Mouse (Mus musculus): ENCODE results near the gene Nat8f3. TPM values are rescaled to one million over a fixed set of nuclear protein-coding genes. Genes with fewer than 3 reads are reported as not detected.
"Not testable (repeated sequence)": the region's sequence is repeated elsewhere in the genome, so short reads cannot be mapped to it uniquely, and the experiment has no call there.

The Nat8f3 gene
- 1 to 10 TPM; 3.3 to 4.1 TPM for total RNA-seq (2021)
- long read RNA-seq, experiment 1, partial matches to known transcripts = 0 of 2 reads
- long read RNA-seq, experiment 1, other reads (novel, unspliced or antisense) = 2 of 2 reads
- long read RNA-seq, experiment 2, partial matches to known transcripts = 0 of 2 reads
- long read RNA-seq, experiment 2, other reads (novel, unspliced or antisense) = 2 of 2 reads

DNA sequence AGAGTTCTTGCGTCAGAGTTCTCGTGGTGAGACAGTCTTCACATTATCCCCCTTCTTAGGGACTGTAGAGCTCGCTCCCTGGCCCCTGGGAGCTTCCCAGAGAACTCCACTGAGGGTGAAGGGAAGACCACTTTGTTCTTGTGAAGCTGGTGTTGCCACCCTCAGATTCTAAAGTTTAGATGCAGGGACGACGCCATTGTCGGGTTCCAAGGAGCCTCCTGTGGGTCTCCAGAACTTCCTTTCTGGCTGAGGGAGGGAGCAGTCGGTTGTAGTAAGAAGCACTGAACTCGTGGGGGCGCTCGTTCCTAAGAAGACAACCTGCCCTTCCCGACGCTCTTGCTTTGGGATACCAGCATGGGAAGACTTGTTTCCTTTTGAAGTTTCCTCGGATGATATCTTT, at the start of gene Nat8f3:
Nat8f3 (minus strand) TSS at position 223 of the 400 bp plus-strand sequence.
- DNase-seq (ENCODE audit: low spot score in 2 of 2) = peak; percentile 7 to 22

DNA sequence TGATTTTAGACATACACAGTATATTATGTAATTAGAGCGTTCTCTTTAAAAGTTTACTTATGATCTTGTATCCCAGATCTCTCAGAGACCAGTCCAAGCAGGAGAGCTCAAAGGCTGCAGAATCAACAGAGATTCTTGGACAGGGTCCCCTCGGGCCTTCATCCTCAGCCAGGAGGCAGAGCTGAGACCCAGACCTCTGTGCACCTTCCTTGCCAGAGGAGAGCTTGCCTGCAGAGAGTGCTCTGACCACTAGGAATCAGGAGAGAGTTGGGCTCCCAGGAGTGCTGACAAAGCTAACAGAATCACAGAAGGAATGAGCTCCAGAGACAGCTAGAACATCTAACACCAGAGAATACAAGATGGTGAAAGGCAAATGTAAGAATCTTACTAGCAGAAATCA, 47.8 kb upstream of the Nat8f3 start:
- DNase-seq (ENCODE audit: low spot score in 2 of 2) = no peak

DNA sequence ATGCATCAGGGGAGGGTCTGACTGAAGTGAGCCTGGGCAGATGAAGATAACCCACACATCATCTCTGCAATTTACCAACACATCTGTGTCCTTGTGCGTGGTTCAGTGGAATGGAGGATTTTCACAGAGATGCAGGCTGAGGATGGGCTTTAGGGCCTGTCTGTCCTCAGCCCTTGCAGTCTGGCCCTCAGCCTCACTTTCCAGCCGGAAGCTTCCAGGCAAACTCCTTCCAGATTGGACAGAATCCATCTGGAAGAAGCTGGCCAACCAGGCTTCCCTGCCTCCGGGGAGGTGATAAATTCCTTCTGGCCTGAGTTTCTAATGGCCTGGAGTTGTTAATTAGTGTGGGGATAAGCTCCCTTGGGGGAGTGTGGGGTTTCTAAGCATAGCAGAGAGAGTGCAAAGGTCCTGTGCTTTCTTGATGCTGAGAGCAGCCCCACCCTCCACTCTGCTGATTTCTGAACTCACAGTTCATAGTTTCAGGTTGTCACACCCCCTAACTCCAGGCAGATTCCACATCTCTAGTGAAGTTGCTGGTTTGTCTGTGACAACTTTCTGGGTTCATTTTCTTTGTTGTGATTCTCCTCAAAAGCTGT, 45.5 kb upstream of the Nat8f3 start:
- not testable (repeated sequence) for DNase-seq (ENCODE audit: low spot score in 2 of 2)

DNA sequence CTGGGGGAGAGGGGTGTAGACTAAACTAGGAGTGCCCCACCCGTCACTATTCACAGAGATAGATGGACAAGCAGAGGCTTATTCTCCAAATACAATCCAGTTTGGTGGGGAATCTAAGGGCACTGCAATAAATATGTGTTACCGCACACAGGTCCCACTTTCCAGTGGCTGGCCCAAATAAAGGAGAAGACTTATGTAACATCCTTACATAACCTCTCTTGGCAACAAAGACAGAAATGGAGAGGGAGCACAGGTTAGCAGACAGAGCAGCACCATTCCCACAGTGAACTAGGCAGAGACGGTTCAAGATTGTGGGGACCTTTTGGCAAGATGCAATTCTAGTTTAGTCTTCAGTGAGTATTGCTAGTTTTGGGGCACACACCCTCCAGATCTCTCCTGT, 45.0 kb upstream of the Nat8f3 start:
- not testable (repeated sequence) for DNase-seq (ENCODE audit: low spot score in 2 of 2)

DNA sequence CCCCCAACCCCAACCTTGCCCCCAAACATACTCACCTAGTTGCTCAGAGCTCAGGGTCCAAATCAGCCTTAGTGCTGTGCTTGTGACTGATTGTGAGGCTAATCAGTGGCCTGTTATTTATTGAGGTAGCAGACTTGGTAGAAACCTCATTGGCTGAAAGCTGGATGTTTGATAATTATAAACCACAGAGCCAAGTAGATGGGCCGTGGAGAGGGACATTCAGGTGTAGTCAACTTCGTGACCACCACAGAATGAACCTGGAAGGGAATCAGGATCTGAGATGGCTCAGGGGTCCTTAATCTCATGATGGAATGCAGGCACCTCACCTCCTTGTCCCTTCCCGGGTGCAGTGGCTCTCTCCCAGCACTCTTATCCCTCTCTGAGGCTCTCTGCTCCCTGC, 44.2 kb upstream of the Nat8f3 start:
- not testable (repeated sequence) for DNase-seq (ENCODE audit: low spot score in 2 of 2)

DNA sequence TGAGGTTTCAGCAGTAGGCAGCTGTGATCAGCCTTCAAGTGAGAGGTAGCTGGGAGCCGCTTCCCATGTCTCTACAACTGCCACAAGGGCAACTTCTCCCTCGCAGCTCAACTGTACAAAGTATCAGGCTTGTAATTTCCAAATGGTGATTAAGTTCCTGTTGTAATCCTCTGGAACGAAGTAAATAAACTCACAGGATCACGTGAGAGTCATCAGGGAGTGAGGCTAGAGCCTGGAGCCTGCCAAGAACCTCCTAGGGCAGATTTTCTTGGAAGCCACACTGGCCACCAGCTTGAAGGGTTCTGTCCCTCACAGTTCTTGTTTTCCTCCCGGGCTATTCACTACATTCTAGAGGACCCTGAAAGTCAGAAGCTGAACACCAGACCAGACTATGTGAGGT, 37.6 kb upstream of the Nat8f3 start:
- DNase-seq (ENCODE audit: low spot score in 2 of 2) = not testable (repeated sequence)

DNA sequence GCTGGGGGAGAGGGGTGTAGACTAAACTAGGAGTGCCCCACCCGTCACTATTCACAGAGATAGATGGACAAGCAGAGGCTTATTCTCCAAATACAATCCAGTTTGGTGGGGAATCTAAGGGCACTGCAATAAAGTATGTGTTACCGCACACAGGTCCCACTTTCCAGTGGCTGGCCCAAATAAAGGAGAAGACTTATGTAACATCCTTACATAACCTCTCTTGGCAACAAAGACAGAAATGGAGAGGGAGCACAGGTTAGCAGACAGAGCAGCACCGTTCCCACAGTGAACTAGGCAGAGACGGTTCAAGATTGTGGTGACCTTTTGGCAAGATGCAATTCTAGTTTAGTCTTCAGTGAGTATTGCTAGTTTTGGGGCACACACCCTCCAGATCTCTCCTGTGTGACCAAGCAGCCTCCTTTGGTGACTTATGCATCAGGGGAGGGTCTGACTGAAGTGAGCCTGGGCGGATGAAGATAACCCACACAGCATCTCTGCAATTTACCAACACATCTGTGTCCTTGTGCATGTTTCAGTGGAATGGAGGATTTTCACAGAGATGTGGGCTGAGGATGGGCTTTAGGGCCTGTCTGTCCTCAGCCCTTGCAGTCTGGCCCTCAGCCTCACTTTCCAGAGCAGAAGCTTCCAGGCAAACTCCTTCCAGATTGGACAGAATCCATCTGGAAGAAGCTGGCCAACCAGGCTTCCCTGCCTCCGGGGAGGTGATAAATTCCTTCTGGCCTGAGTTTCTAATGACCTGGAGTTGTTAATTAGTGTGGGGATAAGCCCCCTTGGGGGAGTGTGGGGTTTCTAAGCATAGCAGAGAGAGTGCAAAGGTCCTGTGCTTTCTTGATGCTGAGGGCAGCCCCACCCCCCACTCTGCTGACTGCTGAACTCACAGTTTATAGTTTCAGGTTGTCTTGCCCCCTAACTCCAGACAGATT, 2.2 kb downstream of the Nat8f3 start:
- DNase-seq (ENCODE audit: low spot score in 2 of 2) = not testable (repeated sequence)

DNA sequence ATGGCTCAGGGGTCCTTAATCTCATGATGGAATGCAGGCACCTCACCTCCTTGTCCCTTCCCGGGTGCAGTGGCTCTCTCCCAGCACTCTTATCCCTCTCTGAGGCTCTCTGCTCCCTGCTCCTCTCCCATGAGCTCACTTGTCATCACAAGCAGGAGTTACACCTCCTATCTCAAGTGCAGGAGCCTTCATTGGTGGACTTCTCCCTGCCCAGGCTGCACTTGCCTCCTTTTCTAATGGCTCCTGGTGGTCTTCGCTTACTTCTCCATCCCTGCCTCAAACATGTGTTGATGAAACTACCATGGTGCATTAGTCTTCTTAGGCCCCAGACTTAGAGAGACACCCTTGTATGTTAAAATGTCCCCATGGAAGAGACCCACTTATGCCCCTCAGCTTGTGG, 2.9 kb downstream of the Nat8f3 start:
- DNase-seq (ENCODE audit: low spot score in 2 of 2) = not testable (repeated sequence)

DNA sequence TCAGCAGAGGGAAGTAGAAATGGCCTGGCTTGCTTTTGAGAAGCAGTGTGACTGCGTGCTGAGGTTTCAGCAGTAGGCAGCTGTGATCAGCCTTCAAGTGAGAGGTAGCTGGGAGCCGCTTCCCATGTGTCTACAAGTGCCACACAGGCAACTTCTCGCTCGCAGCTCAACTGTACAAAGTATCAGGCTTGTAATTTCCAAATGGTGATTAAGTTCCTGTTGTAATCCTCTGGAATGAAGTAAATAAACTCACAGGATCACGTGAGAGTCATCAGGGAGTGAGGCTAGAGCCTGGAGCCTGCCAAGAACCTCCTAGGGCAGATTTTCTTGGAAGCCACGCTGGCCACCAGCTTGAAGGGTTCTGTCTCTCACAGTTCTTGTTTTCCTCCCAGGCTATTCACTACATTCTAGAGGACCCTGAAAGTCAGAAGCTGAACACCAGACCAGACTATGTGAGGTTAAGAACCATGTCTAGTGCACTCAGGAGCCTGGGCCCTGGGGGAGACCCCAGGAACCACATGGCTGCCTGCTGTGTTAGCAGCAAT, 9.8 kb downstream of the Nat8f3 start:
- DNase-seq (ENCODE audit: low spot score in 2 of 2) = not testable (repeated sequence)

DNA sequence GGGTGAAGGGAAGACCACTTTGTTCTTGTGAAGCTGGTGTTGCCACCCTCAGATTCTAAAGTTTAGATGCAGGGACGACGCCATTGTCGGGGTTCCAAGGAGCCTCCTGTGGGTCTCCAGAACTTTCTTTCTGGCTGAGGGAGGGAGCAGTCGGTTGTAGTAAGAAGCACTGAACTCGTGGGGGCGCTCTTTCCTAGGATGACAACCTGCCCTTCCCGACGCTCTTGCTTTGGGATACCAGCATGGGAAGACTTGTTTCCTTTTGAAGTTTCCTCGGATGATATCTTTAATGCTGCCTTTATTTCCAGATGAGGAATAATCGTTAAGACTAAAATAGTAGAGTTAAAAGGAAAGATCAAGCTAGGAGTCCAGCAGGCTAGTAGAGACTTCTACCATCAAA, 52.4 kb downstream of the Nat8f3 start, which contains the start of gene Nat8f7:
Nat8f7 (minus strand) TSS at position 101 of the 400 bp plus-strand sequence.
- DNase-seq (ENCODE audit: low spot score in 2 of 2) = not testable (repeated sequence)

DNA sequence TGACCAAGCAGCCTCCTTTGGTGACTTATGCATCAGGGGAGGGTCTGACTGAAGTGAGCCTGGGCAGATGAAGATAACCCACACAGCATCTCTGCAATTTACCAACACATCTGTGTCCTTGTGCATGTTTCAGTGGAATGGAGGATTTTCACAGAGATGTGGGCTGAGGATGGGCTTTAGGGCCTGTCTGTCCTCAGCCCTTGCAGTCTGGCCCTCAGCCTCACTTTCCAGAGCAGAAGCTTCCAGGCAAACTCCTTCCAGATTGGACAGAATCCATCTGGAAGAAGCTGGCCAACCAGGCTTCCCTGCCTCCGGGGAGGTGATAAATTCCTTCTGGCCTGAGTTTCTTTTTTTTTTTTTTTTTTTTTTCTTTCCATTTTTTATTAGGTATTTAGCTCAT, 55.9 kb downstream of the Nat8f3 start:
- DNase-seq (ENCODE audit: low spot score in 2 of 2) = not testable (repeated sequence)

DNA sequence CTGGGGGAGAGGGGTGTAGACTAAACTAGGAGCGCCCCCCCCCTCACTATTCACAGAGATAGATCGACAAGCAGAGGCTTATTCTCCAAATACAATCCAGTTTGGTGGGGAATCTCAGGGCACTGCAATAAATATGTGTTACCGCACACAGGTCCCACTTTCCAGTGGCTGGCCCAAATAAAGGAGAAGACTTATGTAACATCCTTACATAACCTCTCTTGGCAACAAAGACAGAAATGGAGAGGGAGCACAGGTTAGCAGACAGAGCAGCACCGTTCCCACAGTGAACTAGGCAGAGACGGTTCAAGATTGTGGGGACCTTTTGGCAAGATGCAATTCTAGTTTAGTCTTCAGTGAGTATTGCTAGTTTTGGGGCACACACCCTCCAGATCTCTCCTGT, 56.3 kb downstream of the Nat8f3 start:
- not testable (repeated sequence) for DNase-seq (ENCODE audit: low spot score in 2 of 2)

DNA sequence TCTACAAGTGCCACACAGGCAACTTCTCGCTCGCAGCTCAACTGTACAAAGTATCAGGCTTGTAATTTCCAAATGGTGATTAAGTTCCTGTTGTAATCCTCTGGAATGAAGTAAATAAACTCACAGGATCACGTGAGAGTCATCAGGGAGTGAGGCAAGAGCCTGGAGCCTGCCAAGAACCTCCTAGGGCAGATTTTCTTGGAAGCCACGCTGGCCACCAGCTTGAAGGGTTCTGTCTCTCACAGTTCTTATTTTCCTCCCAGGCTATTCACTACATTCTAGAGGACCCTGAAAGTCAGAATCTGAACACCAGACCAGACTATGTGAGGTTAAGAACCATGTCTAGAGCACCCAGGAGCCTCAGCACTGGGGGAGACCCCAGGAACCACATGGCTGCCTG, 63.6 kb downstream of the Nat8f3 start:
- DNase-seq (ENCODE audit: low spot score in 2 of 2) = not testable (repeated sequence)

Small RNAs within 50 kb of the gene (microRNA-seq; reads per million reads assigned to microRNA genes)
- gene Gm27317 (0 reads per million in 2 experiments), gene Mir6375 (0 reads per million in 2 experiments)

Other genes with a start within 250 kb of the Nat8f3 start
- 1 to 10 TPM; 8.5 to 9.4 TPM for gene Alms1, start 178.2 kb downstream of the Nat8f3 start, total RNA-seq (2021)
- 1 to 10 TPM; 4.5 TPM for gene Nat8f7, start 52.5 kb downstream of the Nat8f3 start, total RNA-seq (2021)
- gene Nat8f6, start 55.2 kb upstream of the Nat8f3 start, total RNA-seq (2021) = 1 to 10 TPM; 1.1 to 1.6 TPM
- 1 to 10 TPM; 7.4 to 8.2 TPM for gene Nat8f5, start 55.2 kb upstream of the Nat8f3 start, total RNA-seq (2021)
- 1 to 10 TPM; 3.2 to 4.4 TPM for gene Nat8, start 66.3 kb upstream of the Nat8f3 start, total RNA-seq (2021)
- gene Nat8f2, start 103.4 kb upstream of the Nat8f3 start, total RNA-seq (2021) = 1 to 10 TPM; 2.4 to 2.5 TPM
- 1 to 10 TPM; 6.2 to 7.6 TPM for gene Nat8f4, start 139.1 kb upstream of the Nat8f3 start, total RNA-seq (2021)
- 10 to 100 TPM; 51.6 to 55.3 TPM for gene Tprkb, start 146.1 kb upstream of the Nat8f3 start, total RNA-seq (2021)
- gene Nat8f1, start 149.9 kb upstream of the Nat8f3 start, total RNA-seq (2021) = 10 to 100 TPM; 24.7 to 26.1 TPM
- 10 to 100 TPM; 66.0 to 70.4 TPM for gene Dusp11, start 195.9 kb upstream of the Nat8f3 start, total RNA-seq (2021)